Mouse (Mus musculus) MEL (cell line): ENCODE data around the gene Cspg5. TPM values are rescaled to one million over a fixed set of nuclear protein-coding genes. Genes with fewer than 3 reads are reported as not detected.

Experiments used
- DNase-seq: peaks from one replicate; pipeline ENCODE4 v3.0.0; 2011; ENCODE audit warnings: low read depth, low spot score
- H3K27ac ChIP-seq: 2 replicates; pipeline ENCODE4 v1.5.1; 2012; ENCODE audit warnings: low read depth, mild to moderate bottlenecking, control low read depth, low read length, moderate library complexity; ENCODE audit not compliant: control insufficient read depth
- H3K27me3 ChIP-seq, 2 experiments: fragments of 150-350 bp in 1 of 2; sonication (generic) in 1 of 2; 2 replicates each; pipeline ENCODE4 v1.6.1; 2012; ENCODE audit warnings: low read length in 2 of 2, mild to moderate bottlenecking in 2 of 2, improper control_type of control experiment in 1 of 2, moderate library complexity in 1 of 2; ENCODE audit not compliant: insufficient read depth in 2 of 2, control insufficient read depth in 1 of 2
- H3K36me3 ChIP-seq, 2 experiments: 2 replicates each; pipeline ENCODE4 v1.6.1; 2012 to 2014; ENCODE audit warnings: low read length in 2 of 2, improper control_type of control experiment in 1 of 2, inconsistent platforms in 1 of 2, mild to moderate bottlenecking in 1 of 2; ENCODE audit not compliant: insufficient read depth in 2 of 2, control insufficient read depth in 1 of 2
- H3K4me1 ChIP-seq, 2 experiments: fragments of 150-350 bp in 1 of 2; sonication (generic) in 1 of 2; 2 replicates each; pipeline ENCODE4 v1.6.1; 2012; ENCODE audit warnings: low read length in 2 of 2, improper control_type of control experiment in 1 of 2, mild to moderate bottlenecking in 1 of 2; ENCODE audit not compliant: insufficient read depth in 2 of 2, control insufficient read depth in 1 of 2
- H3K4me3 ChIP-seq, 2 experiments: fragments of 150-350 bp in 1 of 2; sonication (generic) in 1 of 2; 2 replicates each; pipeline ENCODE4 v1.5.1; 2012; ENCODE audit warnings: low read depth in 2 of 2, low read length in 2 of 2, mild to moderate bottlenecking in 2 of 2, moderate library complexity in 2 of 2, control low read depth in 1 of 2, improper control_type of control experiment in 1 of 2; ENCODE audit not compliant: control insufficient read depth in 1 of 2, insufficient read depth in 1 of 2
- H3K79me2 ChIP-seq: 2 replicates; pipeline ENCODE4 v1.6.1; 2012; ENCODE audit warnings: mild to moderate bottlenecking, low read length, moderate library complexity; ENCODE audit not compliant: control insufficient read depth, poor library complexity, insufficient read depth
- H3K9ac ChIP-seq: 2 replicates; pipeline ENCODE4 v1.6.1; 2012; ENCODE audit warnings: low read depth, mild to moderate bottlenecking, control low read depth, low read length, moderate library complexity; ENCODE audit not compliant: control insufficient read depth, poor library complexity, severe bottlenecking
- H3K9me3 ChIP-seq: fragments of 150-350 bp; sonication (generic); replicated peaks from 2 replicates; pipeline ENCODE4 v1.6.1; 2012; ENCODE audit warnings: mild to moderate bottlenecking, low read length, improper control_type of control experiment, moderate library complexity; ENCODE audit not compliant: insufficient read depth
- CHD2 ChIP-seq: IDR thresholded peaks from 2 replicates; pipeline ENCODE4 v1.6.1; 2011; ENCODE audit warnings: low read length, improper control_type of control experiment
- CTCF ChIP-seq, 3 experiments: IDR thresholded peaks in 2 of 3; conservative IDR thresholded peaks in 1 of 3; 2 replicates each; pipeline ENCODE4 v1.5.1; 2011 to 2012; ENCODE audit warnings: low read length in 3 of 3, low read depth in 2 of 3, mild to moderate bottlenecking in 2 of 3, improper control_type of control experiment in 1 of 3, inconsistent platforms in 1 of 3, mixed read lengths in 1 of 3, moderate library complexity in 1 of 3; ENCODE audit not compliant: control insufficient read depth in 1 of 3, insufficient read depth in 1 of 3, poor library complexity in 1 of 3, severe bottlenecking in 1 of 3
- ELF1 ChIP-seq: IDR thresholded peaks from 2 replicates; pipeline ENCODE4 v1.6.1; 2014; ENCODE audit warnings: low read depth, mild to moderate bottlenecking, inconsistent platforms, low read length, improper control_type of control experiment, moderate library complexity
- EP300 ChIP-seq, 2 experiments: IDR thresholded peaks; 2 replicates each; pipeline ENCODE4 v1.6.1; 2011; ENCODE audit warnings: improper control_type of control experiment in 2 of 2, low read length in 2 of 2, low read depth in 1 of 2, mild to moderate bottlenecking in 1 of 2
- GABPA ChIP-seq: IDR thresholded peaks from 2 replicates; pipeline ENCODE4 v1.6.1; 2012; ENCODE audit warnings: low read depth, mild to moderate bottlenecking, inconsistent platforms, low read length, improper control_type of control experiment, moderate library complexity
- HCFC1 ChIP-seq: IDR thresholded peaks from 2 replicates; pipeline ENCODE4 v1.6.1; 2012; ENCODE audit warnings: low read depth, mild to moderate bottlenecking, inconsistent platforms, low read length, improper control_type of control experiment, moderate library complexity
- JUND ChIP-seq: IDR thresholded peaks from 2 replicates; pipeline ENCODE4 v1.6.1; 2011; ENCODE audit warnings: low read depth, mild to moderate bottlenecking, improper control_type of control experiment, low read length
- MAX ChIP-seq: IDR thresholded peaks from 2 replicates; pipeline ENCODE4 v1.6.1; 2011; ENCODE audit warnings: low read length, improper control_type of control experiment
- MAZ ChIP-seq: IDR thresholded peaks from 2 replicates; pipeline ENCODE4 v1.6.1; 2012; ENCODE audit warnings: low read depth, mild to moderate bottlenecking, inconsistent platforms, low read length, improper control_type of control experiment
- MXI1 ChIP-seq: IDR thresholded peaks from 2 replicates; pipeline ENCODE4 v1.6.1; 2011; ENCODE audit warnings: mild to moderate bottlenecking, low read depth, low read length, improper control_type of control experiment
- MYB ChIP-seq: IDR thresholded peaks from 2 replicates; pipeline ENCODE4 v1.6.1; 2011; ENCODE audit warnings: mild to moderate bottlenecking, low read depth, low read length, improper control_type of control experiment
- NELFE ChIP-seq: IDR thresholded peaks from 2 replicates; pipeline ENCODE4 v1.6.1; 2011; ENCODE audit warnings: low read depth, low read length, improper control_type of control experiment
- NRF1 ChIP-seq: IDR thresholded peaks from 2 replicates; pipeline ENCODE4 v1.6.1; 2014; ENCODE audit warnings: low read depth, mild to moderate bottlenecking, inconsistent platforms, low read length, improper control_type of control experiment, moderate library complexity; ENCODE audit not compliant: poor library complexity, insufficient read depth, severe bottlenecking
- POLR2AphosphoS2 ChIP-seq: IDR thresholded peaks from 2 replicates; pipeline ENCODE4 v1.6.1; 2011; ENCODE audit warnings: low read length, improper control_type of control experiment
- RAD21 ChIP-seq: IDR thresholded peaks from 2 replicates; pipeline ENCODE4 v1.6.1; 2011; ENCODE audit warnings: mild to moderate bottlenecking, low read depth, low read length, improper control_type of control experiment
- RCOR1 ChIP-seq: IDR thresholded peaks from 2 replicates; pipeline ENCODE4 v1.6.1; 2012; ENCODE audit warnings: low read depth, mild to moderate bottlenecking, inconsistent platforms, low read length, improper control_type of control experiment
- SIN3A ChIP-seq: IDR thresholded peaks from 2 replicates; pipeline ENCODE4 v1.6.1; 2012; ENCODE audit warnings: low read length, improper control_type of control experiment, inconsistent platforms
- SMC3 ChIP-seq: IDR thresholded peaks from 2 replicates; pipeline ENCODE4 v1.6.1; 2011; ENCODE audit warnings: low read depth, low read length, improper control_type of control experiment
- TAL1 ChIP-seq: IDR thresholded peaks from 2 replicates; pipeline ENCODE4 v1.6.1; 2012; ENCODE audit warnings: mild to moderate bottlenecking, inconsistent platforms, low read length, moderate library complexity, mixed read lengths
- TCF12 ChIP-seq: IDR thresholded peaks from 2 replicates; pipeline ENCODE4 v1.6.1; 2014; ENCODE audit warnings: low read depth, mild to moderate bottlenecking, inconsistent platforms, low read length, improper control_type of control experiment, moderate library complexity
- ZC3H11A ChIP-seq: IDR thresholded peaks from 2 replicates; pipeline ENCODE4 v1.6.1; 2012; ENCODE audit warnings: low read depth, mild to moderate bottlenecking, inconsistent platforms, low read length, improper control_type of control experiment
- ZKSCAN1 ChIP-seq: IDR thresholded peaks from 2 replicates; pipeline ENCODE4 v1.6.1; 2012; ENCODE audit warnings: low read depth, mild to moderate bottlenecking, inconsistent platforms, low read length, improper control_type of control experiment, moderate library complexity
- ZMIZ1 ChIP-seq: IDR thresholded peaks from 2 replicates; pipeline ENCODE4 v1.6.1; 2012; ENCODE audit warnings: low read depth, mild to moderate bottlenecking, inconsistent platforms, low read length, improper control_type of control experiment, moderate library complexity
- ZNF384 ChIP-seq: IDR thresholded peaks from 2 replicates; pipeline ENCODE4 v1.6.1; 2012; ENCODE audit warnings: low read depth, mild to moderate bottlenecking, inconsistent platforms, low read length, improper control_type of control experiment
- polyA plus RNA-seq, 2 experiments: library from polyadenylated mRNA; stranded (reverse) in 1 of 2; unstranded in 1 of 2; fragments of >175 nt in 1 of 2; fragments of >200 nt in 1 of 2; gene quantifications; 2 replicates each; pipeline versions ENCODE4 v1.2.1 to v1.2.4; 2012; ENCODE audit warnings: low replicate concordance in 2 of 2, low read depth in 1 of 2; ENCODE audit not compliant: insufficient read length in 2 of 2, insufficient read depth in 1 of 2, missing spikeins in 1 of 2
- total RNA-seq: library from RNA; depleted of rRNA; stranded (reverse); fragments of 300-350 nt; gene quantifications from 2 replicates; pipeline ENCODE4 v1.2.3, GENCODE M21; 2012

Cspg5 gene
- total and polyA plus RNA-seq, 3 experiments, result 0.65 to 1.0 TPM; not detected in 1

DNA sequence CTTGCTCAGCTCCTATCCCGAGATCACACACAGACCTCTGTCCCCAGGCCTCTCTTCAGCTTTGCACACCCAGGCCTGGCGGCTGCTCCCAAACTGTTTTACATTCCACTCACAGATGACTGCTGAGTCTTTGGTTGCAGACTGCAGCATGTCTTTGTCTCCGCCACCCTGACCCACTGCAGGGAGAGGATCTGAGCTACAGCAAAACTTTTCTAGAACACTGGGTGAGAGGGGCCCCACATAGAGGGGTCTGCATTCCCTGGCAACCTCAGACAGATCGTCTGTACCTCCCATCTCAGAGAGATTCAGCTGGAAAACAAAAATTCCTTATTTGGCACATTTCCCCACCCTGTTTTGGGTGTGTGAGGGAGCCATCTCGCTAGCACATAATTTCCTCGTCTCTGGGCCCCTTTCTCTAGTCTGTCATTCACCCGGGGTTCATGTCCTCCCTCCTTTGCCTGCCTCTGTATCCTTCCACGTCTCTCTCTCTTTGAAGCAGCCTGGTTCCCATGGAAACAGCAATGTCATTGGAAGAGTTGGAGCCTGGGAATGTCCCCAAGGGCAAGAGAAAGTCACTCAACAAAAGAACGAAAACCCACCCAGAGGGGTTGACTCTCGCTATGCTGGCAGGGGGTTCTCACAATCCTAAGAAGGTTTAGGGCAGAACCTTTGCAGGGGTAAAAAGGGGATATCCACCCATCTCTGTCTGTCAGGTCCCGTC lies 6.4 kb downstream of the Cspg5 start:
- H3K9me3 ChIP-seq, result no peaks in the 10 kb centered on the region
- no peaks in the 10 kb centered on the region for H3K27me3 ChIP-seq
- no peaks in the 10 kb centered on the region for H3K4me1 ChIP-seq
- no peaks in the 10 kb centered on the region for H3K36me3 ChIP-seq
- H3K27ac ChIP-seq, result no peak overlapping the region
- DNase-seq, result no peak
- H3K79me2 ChIP-seq, result no peaks in the 10 kb centered on the region
- H3K4me3 ChIP-seq, result no peak overlapping the region
- TF ChIP-seq ZC3H11A, result no peak
- no peak for TF ChIP-seq CTCF (IDR thresholded peaks at IDR 0.05 in 2 of 3, conservative IDR thresholded peaks at IDR 0.05 in 1 of 3; ENCODE audit: control insufficient read depth in 1 of 3, insufficient read depth in 1 of 3, low read depth in 2 of 3, low read length in 3 of 3, poor library complexity in 1 of 3, severe bottlenecking in 1 of 3)
- no peak for TF ChIP-seq SMC3
- no peak for TF ChIP-seq MAX
- no peak for TF ChIP-seq RCOR1
- no peak for TF ChIP-seq ZKSCAN1
- TF ChIP-seq ZMIZ1, result no peak
- no peak for TF ChIP-seq MAZ
- no peak for TF ChIP-seq NRF1
- H3K9ac ChIP-seq, result no peak overlapping the region

DNA sequence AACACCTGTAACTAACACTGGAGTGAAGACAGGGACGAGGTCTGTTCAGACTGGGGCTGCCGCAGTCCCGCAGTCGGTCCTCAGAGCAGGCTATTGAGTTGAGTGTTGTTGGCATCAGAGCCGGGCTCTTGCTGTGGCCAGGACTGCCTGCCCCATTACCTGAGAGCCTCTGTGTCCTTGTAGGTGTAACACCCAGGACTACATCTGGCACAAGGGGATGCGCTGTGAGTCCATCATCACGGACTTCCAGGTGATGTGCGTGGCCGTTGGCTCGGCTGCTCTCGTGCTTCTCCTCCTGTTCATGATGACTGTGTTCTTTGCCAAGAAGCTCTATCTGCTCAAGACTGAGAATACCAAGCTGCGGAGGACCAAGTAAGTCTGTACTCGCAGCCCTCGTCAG lies 7.2 kb downstream of the Cspg5 start:
- no peak overlapping the region for H3K9ac ChIP-seq
- no peak overlapping the region for H3K27ac ChIP-seq
- H3K36me3 ChIP-seq, result no peaks in the 10 kb centered on the region
- no peaks in the 10 kb centered on the region for H3K79me2 ChIP-seq
- H3K4me1 ChIP-seq, result no peaks in the 10 kb centered on the region
- no peaks in the 10 kb centered on the region for H3K9me3 ChIP-seq
- DNase-seq, result no peak
- H3K4me3 ChIP-seq, result no peak overlapping the region
- H3K27me3 ChIP-seq, result no peaks in the 10 kb centered on the region
- TF ChIP-seq MXI1 (no peak), MAX (no peak), HCFC1 (no peak), JUND (no peak), NELFE (no peak), ZKSCAN1 (no peak), RAD21 (no peak), RCOR1 (no peak), SIN3A (no peak), EP300 (IDR thresholded peaks at IDR 0.05; ENCODE audit: low read depth in 1 of 2, low read length in 2 of 2) (no peak), SMC3 (no peak), TCF12 (no peak), ELF1 (no peak), MYB (no peak), GABPA (no peak), TAL1 (no peak), POLR2AphosphoS2 (no peak), CHD2 (no peak), ZNF384 (no peak)
- TF ChIP-seq, all 39 proteins: peak for 0
